Mouse (Mus musculus) common myeloid progenitor, adult 5-6 weeks (primary cell): ENCODE measurements around the gene Csrnp3. TPM values are rescaled to one million over a fixed set of nuclear protein-coding genes. Genes with fewer than 3 reads are reported as not detected.

Source experiments
- ATAC-seq: replicated peaks from 2 replicates; pipeline ENCODE4 v1.8.0; 2016; ENCODE audit warnings: low read depth, mild to moderate bottlenecking, moderate TSS enrichment, inconsistent platforms; ENCODE audit not compliant: poor library complexity, severe bottlenecking
- total RNA-seq: library from RNA; stranded (forward); fragments of 200-1000, 187-1606 nt; gene quantifications from 2 replicates; pipeline ENCODE4 v1.2.3, GENCODE M21; 2017

Csrnp3 gene
- total RNA-seq, 1 experiment from 2014 or later = not detected

- ATAC-seq = no peak
These were observed 145.2 kb downstream of the Csrnp3 start for GRCm38 (mm10) chr2:65990754-65991153.

- no peak for ATAC-seq
These were observed 147.8 kb downstream of the Csrnp3 start for GRCm38 (mm10) chr2:65993371-65993770.

- no peak for ATAC-seq
These were observed 149.4 kb downstream of the Csrnp3 start for GRCm38 (mm10) chr2:65994886-65995468.

- no peak for ATAC-seq
These were observed 153.2 kb downstream of the Csrnp3 start for GRCm38 (mm10) chr2:65998747-65999146.

GRCm38 (mm10) chr2:66008995-66009654 is 163.6 kb downstream of the Csrnp3 start:
- ATAC-seq = no peak

- no peak for ATAC-seq
These were observed 164.1 kb downstream of the Csrnp3 start for GRCm38 (mm10) chr2:66009677-66010076.

- ATAC-seq = no peak
These were observed 173.1 kb downstream of the Csrnp3 start for GRCm38 (mm10) chr2:66018711-66019110.

- no peak for ATAC-seq
These were observed 173.7 kb downstream of the Csrnp3 start for GRCm38 (mm10) chr2:66019235-66019634.

- no peak for ATAC-seq
These were observed 177.9 kb downstream of the Csrnp3 start for GRCm38 (mm10) chr2:66023419-66023818.

GRCm38 (mm10) chr2:66024837-66025236 is 179.3 kb downstream of the Csrnp3 start:
- ATAC-seq = no peak

- no peak for ATAC-seq
These were observed 183.2 kb downstream of the Csrnp3 start for GRCm38 (mm10) chr2:66028812-66029211.

- ATAC-seq = no peak
These were observed 189.5 kb downstream of the Csrnp3 start for GRCm38 (mm10) chr2:66034907-66035679.

- ATAC-seq = no peak
These were observed 195.0 kb downstream of the Csrnp3 start for GRCm38 (mm10) chr2:66040611-66041010.

GRCm38 (mm10) chr2:66041203-66041916 is 195.8 kb downstream of the Csrnp3 start:
- ATAC-seq = no peak

- ATAC-seq = peak; percentile 60; the same call in 1 of the 2 replicates
These were observed 196.4 kb downstream of the Csrnp3 start for GRCm38 (mm10) chr2:66041917-66042419.

- ATAC-seq = peak; percentile 37
These were observed 198.2 kb downstream of the Csrnp3 start for GRCm38 (mm10) chr2:66043441-66044404.

GRCm38 (mm10) chr2:66044405-66045089 is 199.0 kb downstream of the Csrnp3 start:
- peak; percentile 72 for ATAC-seq

- no peak for ATAC-seq
These were observed 217.7 kb downstream of the Csrnp3 start for GRCm38 (mm10) chr2:66063291-66063690.

- no peak for ATAC-seq
These were observed 223.9 kb downstream of the Csrnp3 start for GRCm38 (mm10) chr2:66069454-66069853.
